Mouse (Mus musculus) embryonic facial prominence, embryonic 14.5 days (tissue): Measurements from ENCODE around the gene Prkaa2. TPM values are rescaled to one million over a fixed set of nuclear protein-coding genes. Genes with fewer than 3 reads are reported as not detected.

Experiments used
- ATAC-seq: fragments of 200-750 bp; cut with Nextera tagmentation; 2 replicates; pipeline ENCODE4 v1.8.0; 2017; ENCODE audit warnings: low read depth, moderate number of reproducible peaks, moderate TSS enrichment
- DNase-seq: peaks from one replicate; pipeline ENCODE4 v3.0.0-alpha.2; 2015; ENCODE audit warnings: low spot score
- H3K27ac ChIP-seq: fragments of 300-500 bp; sonication (generic); replicated peaks from 2 replicates; pipeline ENCODE4 v1.5.1; 2014; ENCODE audit warnings: low read depth, mild to moderate bottlenecking, low read length, moderate library complexity
- H3K27me3 ChIP-seq: fragments of 300-500 bp; sonication (generic); replicated peaks from 2 replicates; pipeline ENCODE4 v1.6.1; 2014; ENCODE audit warnings: low read length; ENCODE audit not compliant: control insufficient read depth, insufficient read depth
- H3K36me3 ChIP-seq: fragments of 300-500 bp; sonication (generic); 2 replicates; pipeline ENCODE4 v1.6.1; 2014; ENCODE audit warnings: low read length, mixed read lengths; ENCODE audit not compliant: control insufficient read depth, insufficient read depth
- H3K4me1 ChIP-seq: fragments of 300-500 bp; sonication (generic); 2 replicates; pipeline ENCODE4 v1.6.1; 2014; ENCODE audit warnings: antibody characterized with exemption, low read length; ENCODE audit not compliant: control insufficient read depth, insufficient read depth
- H3K4me2 ChIP-seq: fragments of 300-500 bp; sonication (generic); 2 replicates; pipeline ENCODE4 v1.6.1; 2014; ENCODE audit warnings: low read depth, mild to moderate bottlenecking, low read length, moderate library complexity, mixed read lengths
- H3K4me3 ChIP-seq: fragments of 300-500 bp; sonication (generic); 2 replicates; pipeline ENCODE4 v1.5.1; 2014; ENCODE audit warnings: low read depth, mild to moderate bottlenecking, low read length
- H3K9ac ChIP-seq: fragments of 300-500 bp; sonication (generic); 2 replicates; pipeline ENCODE4 v1.6.1; 2014; ENCODE audit warnings: low read depth, mild to moderate bottlenecking, low read length, moderate library complexity, mixed read lengths
- H3K9me3 ChIP-seq: fragments of 300-500 bp; sonication (generic); 2 replicates; pipeline ENCODE4 v1.6.1; 2016; ENCODE audit warnings: low read length; ENCODE audit not compliant: control insufficient read depth
- WGBS: fragments of 180-500 bp; shearing (Covaris S2); extraction: QIAGEN DNeasy Blood & Tissue Kit; methylation state at CpG from one replicate; pipeline ENCODE4 v1.1.7; 2014; 5-methylcytosine and 5-hydroxymethylcytosine counted together
- polyA plus RNA-seq: library from polyadenylated mRNA; unstranded; fragments of >200 nt; fragmentation: Nextera tagmentation; extraction: Ambion mirVana; gene quantifications from 2 replicates; pipeline ENCODE4 v1.2.1, GENCODE M21; 2014

Prkaa2 gene
- polyA plus RNA-seq, result 3.9 and 5.6 TPM in 2 replicates

DNA sequence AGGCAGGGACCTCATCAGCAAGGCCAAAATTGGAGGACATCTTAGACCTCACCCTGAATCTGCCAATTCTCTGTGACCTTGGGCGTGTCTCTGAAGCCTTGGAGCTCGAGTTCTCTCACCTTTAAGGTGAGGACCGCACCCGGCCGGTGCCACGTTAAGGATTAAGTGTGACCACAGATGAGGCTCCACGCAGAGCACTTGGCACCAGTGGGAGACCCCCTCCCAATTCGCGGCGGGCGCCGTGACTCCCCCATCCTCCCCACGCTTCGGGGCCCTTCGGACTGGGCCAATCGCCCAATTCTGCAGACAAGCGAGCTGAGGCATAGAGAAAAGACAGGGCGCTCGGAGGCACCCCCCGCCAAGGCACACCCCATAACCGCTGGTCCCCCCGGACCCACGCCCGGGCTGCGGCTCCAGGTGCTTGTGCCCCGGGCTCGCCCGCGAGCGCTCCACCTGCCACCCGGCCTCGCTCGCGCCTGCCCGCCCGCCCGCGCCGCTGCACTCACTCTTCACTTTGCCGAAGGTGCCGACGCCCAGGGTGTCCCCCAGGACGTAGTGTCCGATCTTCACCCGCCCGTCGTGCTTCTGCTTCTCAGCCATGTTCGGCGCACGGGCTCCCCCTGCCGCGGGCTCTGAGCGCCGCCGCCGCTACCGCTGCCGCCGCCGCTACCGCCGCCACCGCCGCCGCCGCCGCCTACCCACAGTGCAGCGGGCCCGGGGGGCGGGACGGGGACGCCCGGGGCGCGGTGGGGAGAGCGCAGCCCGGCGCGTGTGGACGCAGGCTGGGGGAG is at the start of gene Prkaa2:
Gene Prkaa2 (minus strand): TSS at position 692 of the 791 bp plus-strand sequence.
- Histone ChIP-seq H3K9me3 (no peaks in the 10 kb centered on the region), H3K36me3 (no peaks in the 10 kb centered on the region), H3K27ac (0 out of 2 replicates have a peak within 1 kb of the TSS, but pooled peaks have one; percentile 6), H3K9ac (peak within 1 kb of the TSS; percentile 81), H3K4me3 (peak within 1 kb of the TSS; percentile 74), H3K27me3 (peaks cover 6% of the 10 kb centered on the region), H3K4me1 (peaks cover 7% of the 10 kb centered on the region; the same call in 1 of the 2 replicates), H3K4me2 (peak within 1 kb of the TSS; percentile 94)
- WGBS, result 1% methylated on average over 51 of the region's 80 CpGs
- DNase-seq (peak; percentile 61), ATAC-seq (peak; percentile 89)

GRCm38 (mm10) chr4:105159531-105159870 is 49.8 kb upstream of the Prkaa2 start:
- DNase-seq (no peak), ATAC-seq (no peak)
- H3K27ac ChIP-seq, result peak overlapping the region; percentile 98
- no peaks in the 10 kb centered on the region for H3K9me3 ChIP-seq
- H3K4me2 ChIP-seq, result peak overlapping the region; percentile 73
- H3K9ac ChIP-seq, result peak overlapping the region; percentile 97
- peaks cover 34% of the 10 kb centered on the region for H3K36me3 ChIP-seq
- H3K4me1 ChIP-seq, result peaks cover 22% of the 10 kb centered on the region
- WGBS, result 12% methylated on average over 6 of the region's 6 CpGs
- peak overlapping the region; percentile 86 for H3K4me3 ChIP-seq
- H3K27me3 ChIP-seq, result no peaks in the 10 kb centered on the region

- no peaks in the 10 kb centered on the region for H3K27me3 ChIP-seq
- peaks cover 33% of the 10 kb centered on the region for H3K36me3 ChIP-seq
- peak; percentile 76 for DNase-seq
- H3K4me1 ChIP-seq, result peaks cover 22% of the 10 kb centered on the region
- peak overlapping the region; percentile 86 for H3K4me3 ChIP-seq
- H3K4me2 ChIP-seq, result peak overlapping the region; percentile 73
- peak overlapping the region; percentile 97 for H3K9ac ChIP-seq
- peak overlapping the region; percentile 98 for H3K27ac ChIP-seq
- WGBS, result under 1% methylated on average over 18 of the region's 18 CpGs
- H3K9me3 ChIP-seq, result no peaks in the 10 kb centered on the region
- no peak for ATAC-seq
Observed at GRCm38 (mm10) chr4:105158651-105159530, 49.2 kb upstream of the Prkaa2 start.

GRCm38 (mm10) chr4:105158169-105158555 is 48.5 kb upstream of the Prkaa2 start:
- ATAC-seq, result peak; percentile 53
- peak overlapping the region; percentile 86 for H3K4me3 ChIP-seq
- H3K9me3 ChIP-seq, result no peaks in the 10 kb centered on the region
- H3K4me1 ChIP-seq, result peaks cover 14% of the 10 kb centered on the region
- peak overlapping the region; percentile 97 for H3K9ac ChIP-seq
- H3K4me2 ChIP-seq, result peak overlapping the region; percentile 73
- under 1% methylated on average over 26 of the region's 26 CpGs for WGBS
- peaks cover 28% of the 10 kb centered on the region for H3K36me3 ChIP-seq
- H3K27me3 ChIP-seq, result no peaks in the 10 kb centered on the region
- peak; percentile 88 for DNase-seq
- H3K27ac ChIP-seq, result peak overlapping the region; percentile 98

GRCm38 (mm10) chr4:105157276-105158168 is 47.8 kb upstream of the Prkaa2 start, which contains the start of gene Plpp3:
Plpp3 (plus strand) TSS chr4:105157347.
- peak; percentile 91 for ATAC-seq
- no peaks in the 10 kb centered on the region for H3K27me3 ChIP-seq
- H3K4me1 ChIP-seq, result peaks cover 13% of the 10 kb centered on the region

GRCm38 (mm10) chr4:105156955-105157275 is 47.2 kb upstream of the Prkaa2 start:
- H3K9me3 ChIP-seq, result no peaks in the 10 kb centered on the region
- no peak overlapping the region; the same call in 1 of the 2 replicates for H3K9ac ChIP-seq
- H3K4me1 ChIP-seq, result peaks cover 13% of the 10 kb centered on the region
- WGBS, result 3% methylated on average over 4 of the region's 4 CpGs
- DNase-seq (peak; percentile 98), ATAC-seq (no peak)
- peak overlapping the region; percentile 73 for H3K4me2 ChIP-seq
- peaks cover 16% of the 10 kb centered on the region for H3K36me3 ChIP-seq
- peak overlapping the region; percentile 86 for H3K4me3 ChIP-seq
- H3K27ac ChIP-seq, result peak overlapping the region; percentile 98
- H3K27me3 ChIP-seq, result no peaks in the 10 kb centered on the region

More at GRCm38 (mm10) chr4:105157276-105158168, 47.8 kb upstream of the Prkaa2 start, which contains the start of gene Plpp3:
- H3K36me3 ChIP-seq, result peaks cover 22% of the 10 kb centered on the region
- H3K27ac ChIP-seq, result peak within 1 kb of the TSS; percentile 98
- peak within 1 kb of the TSS; percentile 86 for H3K4me3 ChIP-seq
- peak within 1 kb of the TSS; percentile 73 for H3K4me2 ChIP-seq
- DNase-seq, result no peak
- no peaks in the 10 kb centered on the region for H3K9me3 ChIP-seq
- WGBS, result under 1% methylated on average over 50 of the region's 77 CpGs
- H3K9ac ChIP-seq, result peak within 1 kb of the TSS; percentile 97

DNA sequence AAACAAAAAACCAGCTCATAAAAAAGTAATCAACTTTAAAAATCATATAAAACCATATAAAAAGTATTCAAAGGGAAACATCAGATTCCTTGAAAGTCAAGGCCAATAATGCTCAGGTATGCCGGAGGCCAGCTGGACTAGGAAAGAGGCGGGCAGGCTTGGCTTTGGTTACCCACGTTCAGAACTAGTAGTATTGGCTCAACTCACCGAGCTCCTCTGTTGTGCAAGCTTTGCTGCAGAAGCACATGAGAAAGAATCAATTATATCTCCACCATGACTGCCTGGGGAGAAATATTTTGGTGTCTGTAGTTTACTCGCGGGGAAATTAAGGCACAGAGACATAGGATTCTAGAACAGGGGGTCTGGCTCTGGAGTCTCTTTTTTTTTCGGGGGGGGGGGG is 46.6 kb upstream of the Prkaa2 start:
- peaks cover 9% of the 10 kb centered on the region for H3K4me1 ChIP-seq
- no peaks in the 10 kb centered on the region for H3K9me3 ChIP-seq
- H3K4me3 ChIP-seq, result no peak overlapping the region
- H3K4me2 ChIP-seq, result no peak overlapping the region
- no peak overlapping the region for H3K27ac ChIP-seq
- DNase-seq, result no peak
- H3K36me3 ChIP-seq, result peaks cover 10% of the 10 kb centered on the region
- ATAC-seq, result no peak
- no peaks in the 10 kb centered on the region for H3K27me3 ChIP-seq
- 80% methylated on average over 6 of the region's 7 CpGs for WGBS
- H3K9ac ChIP-seq, result no peak overlapping the region

DNA sequence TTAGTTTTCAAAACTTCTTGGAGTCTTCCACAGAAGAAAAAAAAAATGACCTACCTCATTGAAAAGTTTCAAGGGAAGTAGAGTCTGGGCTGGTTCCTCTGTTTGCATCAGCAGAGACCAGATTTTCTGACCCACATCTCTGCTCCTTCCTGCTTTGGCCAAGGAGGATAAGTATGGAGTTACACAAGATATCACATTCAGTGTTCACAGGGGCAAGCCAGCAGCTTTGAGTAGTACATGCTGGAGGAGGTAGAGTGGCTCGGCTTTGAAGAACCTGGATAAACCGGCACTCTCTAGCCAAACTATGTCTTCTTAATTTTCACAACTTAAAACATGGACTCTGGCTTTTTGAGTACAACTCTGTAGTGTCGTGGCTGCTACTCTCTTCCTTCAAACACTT is 43.5 kb upstream of the Prkaa2 start:
- H3K27me3 ChIP-seq, result no peaks in the 10 kb centered on the region

More for the DNA sequence above, 43.5 kb upstream of the Prkaa2 start:
- Histone ChIP-seq H3K9ac (no peak overlapping the region), H3K4me2 (no peak overlapping the region), H3K9me3 (no peaks in the 10 kb centered on the region), H3K27ac (no peak overlapping the region), H3K4me3 (no peak overlapping the region), H3K4me1 (no peaks in the 10 kb centered on the region), H3K36me3 (no peaks in the 10 kb centered on the region)
- no peak for ATAC-seq
- WGBS, result 72% methylated on average over 3 of the region's 3 CpGs
- DNase-seq, result no peak
